Mouse (Mus musculus): ENCODE data around the gene Lhx1. TPM values are rescaled to one million over a fixed set of nuclear protein-coding genes. Genes with fewer than 3 reads are reported as not detected.
A peak's percentile ranks its signal among the peaks of the same experiment; 100 is the strongest.

Lhx1 gene
- polyA plus RNA-seq, 1 experiment from 2014 or later: 0.36 TPM

DNA sequence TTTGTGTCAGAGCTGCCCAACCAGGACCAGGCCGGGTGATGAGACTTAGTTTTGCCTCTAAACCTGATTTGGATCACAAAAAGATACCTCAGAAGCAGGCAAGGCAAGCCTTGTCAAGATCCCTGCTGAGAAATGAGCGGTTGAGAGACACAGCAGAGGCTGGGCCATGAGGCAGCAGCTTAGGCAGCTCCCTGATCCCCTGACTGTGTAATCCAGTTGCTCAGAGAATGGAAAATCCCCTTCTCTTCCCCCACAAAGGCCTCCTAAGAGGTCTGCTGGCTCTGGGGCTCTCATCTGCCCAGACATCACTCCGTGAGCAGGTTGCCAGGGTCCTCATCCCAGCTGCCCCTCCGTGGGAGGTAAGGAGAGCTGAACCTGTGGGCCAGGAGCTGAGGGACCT lies 14.6 kb upstream of the Lhx1 start:
- no peak overlapping the region for H3K4me2 ChIP-seq (ENCODE audit: low read depth, severe bottlenecking)
- ATAC-seq (ENCODE audit: insufficient number of reproducible peaks, low FRiP score, low TSS enrichment, low read depth): no peak
- H3K4me1 ChIP-seq (ENCODE audit: control insufficient read depth, insufficient read depth, low read length): no peaks in the 10 kb centered on the region
- H3K9ac ChIP-seq (ENCODE audit: low read length): no peak overlapping the region
- H3K4me3 ChIP-seq (ENCODE audit: low read depth, low read length): no peak overlapping the region
- no peak for DNase-seq (ENCODE audit: low spot score)
- 7% methylated on average over 4 of the region's 4 CpGs for WGBS
- H3K27ac ChIP-seq (replicated peaks; ENCODE audit: low read depth, low read length): no peak overlapping the region
- H3K27me3 ChIP-seq (ENCODE audit: control insufficient read depth, insufficient read depth, low read length): 0 out of 2 replicates have a peak, but pooled peaks cover 3% of the 10 kb centered on the region
- H3K9me3 ChIP-seq (ENCODE audit: control insufficient read depth, low read length): no peaks in the 10 kb centered on the region
- H3K36me3 ChIP-seq (ENCODE audit: control insufficient read depth, insufficient read depth, low read length): no peaks in the 10 kb centered on the region

DNA sequence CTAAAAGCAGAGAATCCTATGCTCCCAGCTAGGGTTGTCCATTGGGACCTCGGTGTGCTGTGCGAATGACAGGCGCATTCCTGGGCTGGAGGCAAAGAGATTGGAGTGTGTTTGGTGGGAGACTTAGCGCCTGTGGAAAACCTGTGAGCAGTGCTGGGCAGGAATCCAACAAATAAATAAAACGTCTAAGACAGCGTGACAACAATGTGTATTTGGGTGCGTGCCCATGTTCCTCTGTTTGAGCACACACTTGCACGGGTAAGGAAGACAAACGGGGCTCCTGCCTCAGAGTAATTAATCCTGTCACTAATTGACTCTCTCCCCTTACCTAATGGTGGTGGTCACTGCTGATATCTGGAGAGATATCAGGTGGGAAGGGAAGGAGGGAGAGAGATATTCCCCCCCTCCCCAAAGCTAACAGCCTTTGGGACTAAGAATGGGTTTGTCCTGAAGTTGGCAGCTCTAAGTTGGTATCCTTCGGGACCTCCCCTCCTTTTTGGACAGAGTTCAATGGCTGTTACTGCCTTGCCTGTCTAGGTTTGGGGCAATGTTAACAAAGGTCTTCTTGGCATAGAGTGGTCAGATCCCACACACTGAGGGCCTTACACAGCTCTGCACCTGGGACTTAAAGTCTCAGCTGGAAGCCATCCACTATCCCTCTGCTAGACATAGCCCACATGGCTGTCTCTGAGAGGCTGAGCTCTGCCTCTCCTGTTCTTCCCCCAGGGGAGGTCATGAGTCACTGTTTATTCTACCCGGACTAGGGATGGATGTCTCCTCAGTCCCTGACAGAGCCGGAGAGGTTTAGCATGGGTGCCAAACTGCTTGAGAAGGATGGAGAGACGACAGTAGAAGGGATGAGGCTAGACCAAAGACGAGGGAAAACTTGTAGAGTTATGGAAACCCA lies 4.7 kb upstream of the Lhx1 start:
- no peak for DNase-seq (ENCODE audit: low spot score)
- 10% methylated on average over 14 of the region's 14 CpGs for WGBS
- H3K27me3 ChIP-seq (ENCODE audit: control insufficient read depth, insufficient read depth, low read length): peaks cover 74% of the 10 kb centered on the region
- no peak overlapping the region for H3K4me3 ChIP-seq (ENCODE audit: low read depth, low read length)
- no peaks in the 10 kb centered on the region for H3K9me3 ChIP-seq (ENCODE audit: control insufficient read depth, low read length)
- H3K9ac ChIP-seq (ENCODE audit: low read length): no peak overlapping the region
- H3K4me2 ChIP-seq (ENCODE audit: low read depth, severe bottlenecking): no peak overlapping the region
- H3K27ac ChIP-seq (replicated peaks; ENCODE audit: low read depth, low read length): no peak overlapping the region
- H3K4me1 ChIP-seq (ENCODE audit: control insufficient read depth, insufficient read depth, low read length): peaks cover 5% of the 10 kb centered on the region
- H3K36me3 ChIP-seq (ENCODE audit: control insufficient read depth, insufficient read depth, low read length): no peaks in the 10 kb centered on the region
- ATAC-seq (ENCODE audit: insufficient number of reproducible peaks, low FRiP score, low TSS enrichment, low read depth): no peak

GRCm38 (mm10) chr11:84529143-84529755 lies 3.9 kb upstream of the Lhx1 start:
- H3K9ac ChIP-seq (ENCODE audit: low read length): no peak overlapping the region
- H3K27me3 ChIP-seq (ENCODE audit: control insufficient read depth, insufficient read depth, low read length): peaks cover 81% of the 10 kb centered on the region
- WGBS: under 1% methylated on average over 24 of the region's 24 CpGs
- 0 out of 2 replicates have a peak, but pooled peaks have one; percentile 14 for ATAC-seq (ENCODE audit: insufficient number of reproducible peaks, low FRiP score, low TSS enrichment, low read depth)
- H3K4me3 ChIP-seq (ENCODE audit: low read depth, low read length): no peak overlapping the region
- peaks cover 9% of the 10 kb centered on the region for H3K4me1 ChIP-seq (ENCODE audit: control insufficient read depth, insufficient read depth, low read length)
- H3K9me3 ChIP-seq (ENCODE audit: control insufficient read depth, low read length): no peaks in the 10 kb centered on the region
- no peaks in the 10 kb centered on the region for H3K36me3 ChIP-seq (ENCODE audit: control insufficient read depth, insufficient read depth, low read length)
- no peak overlapping the region for H3K27ac ChIP-seq (replicated peaks; ENCODE audit: low read depth, low read length)
- peak; percentile 58 for DNase-seq (ENCODE audit: low spot score)
- peak overlapping the region; percentile 29 for H3K4me2 ChIP-seq (ENCODE audit: low read depth, severe bottlenecking)

DNA sequence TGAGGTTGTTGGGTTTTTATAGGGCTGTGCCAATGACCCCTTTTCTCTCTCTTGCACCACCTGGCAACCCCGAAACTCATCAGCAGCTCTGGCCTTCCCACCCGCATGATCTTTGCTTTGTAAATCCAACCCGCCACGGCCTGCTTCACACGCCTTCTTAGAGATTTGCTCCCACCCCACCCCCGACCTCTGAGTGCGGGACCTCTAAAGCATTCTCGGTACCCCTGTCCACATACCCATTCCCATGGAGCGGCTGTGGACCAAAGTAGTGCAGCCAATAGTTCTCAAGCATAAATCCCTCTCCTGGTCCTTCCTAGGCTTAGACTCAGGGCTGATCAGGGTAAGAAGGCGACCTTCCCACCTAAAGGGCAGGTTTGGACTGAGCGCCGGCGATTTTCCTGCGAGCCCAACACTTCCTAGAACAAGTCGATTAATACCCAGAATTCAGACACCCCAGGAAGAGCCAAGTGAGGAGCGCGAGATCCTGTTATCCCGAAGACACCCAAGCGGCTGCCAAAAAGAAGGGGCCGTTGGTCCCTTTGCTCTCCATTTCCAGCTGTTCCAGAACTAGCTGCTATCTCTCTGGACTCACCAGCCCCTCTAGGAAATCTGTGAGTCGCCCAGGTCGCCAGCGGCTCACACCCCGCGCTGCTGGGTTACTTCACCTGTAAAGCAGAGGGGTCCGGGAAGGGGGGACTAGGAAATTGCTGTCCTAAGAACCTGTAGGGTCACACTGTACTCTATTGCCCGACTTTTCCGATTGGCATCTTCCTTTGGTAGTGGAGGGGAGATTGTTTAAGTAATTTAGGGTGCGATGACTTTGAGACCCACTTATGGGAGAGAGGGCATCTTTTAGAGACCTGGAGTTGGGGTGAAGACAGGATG lies 1.9 kb upstream of the Lhx1 start:
- H3K27ac ChIP-seq (replicated peaks; ENCODE audit: low read depth, low read length): no peak overlapping the region

DNA sequence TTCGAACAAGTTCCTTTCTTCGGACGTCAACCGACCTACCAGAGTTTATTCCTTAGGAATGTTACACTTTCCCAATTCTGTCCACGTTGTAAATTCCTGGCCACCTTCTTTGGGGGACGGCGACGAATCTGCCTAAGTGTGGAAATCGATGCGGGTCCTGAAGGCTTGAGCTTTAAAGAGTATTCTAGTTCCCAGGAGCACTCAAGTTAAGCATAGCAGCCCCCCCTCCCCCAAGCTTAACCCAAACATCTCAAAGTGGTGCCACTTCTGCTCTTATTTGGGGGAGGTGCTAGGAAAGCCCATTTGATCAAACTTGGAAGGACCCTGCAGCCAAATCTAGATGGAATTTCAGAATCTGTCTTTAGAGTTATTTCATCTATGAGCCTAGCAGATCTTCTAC lies 1.1 kb upstream of the Lhx1 start:
- WGBS: 0% methylated on average over 10 of the region's 10 CpGs
- no peak for ATAC-seq (ENCODE audit: insufficient number of reproducible peaks, low FRiP score, low TSS enrichment, low read depth)
- H3K9me3 ChIP-seq (ENCODE audit: control insufficient read depth, low read length): no peaks in the 10 kb centered on the region

More for the DNA sequence above, 1.9 kb upstream of the Lhx1 start:
- no peaks in the 10 kb centered on the region for H3K9me3 ChIP-seq (ENCODE audit: control insufficient read depth, low read length)
- H3K36me3 ChIP-seq (ENCODE audit: control insufficient read depth, insufficient read depth, low read length): no peaks in the 10 kb centered on the region
- H3K27me3 ChIP-seq (ENCODE audit: control insufficient read depth, insufficient read depth, low read length): peaks cover 90% of the 10 kb centered on the region
- peak; percentile 57 for DNase-seq (ENCODE audit: low spot score)
- no peak for ATAC-seq (ENCODE audit: insufficient number of reproducible peaks, low FRiP score, low TSS enrichment, low read depth)
- no peak overlapping the region for H3K9ac ChIP-seq (ENCODE audit: low read length)
- peaks cover 9% of the 10 kb centered on the region for H3K4me1 ChIP-seq (ENCODE audit: control insufficient read depth, insufficient read depth, low read length)
- H3K4me3 ChIP-seq (ENCODE audit: low read depth, low read length): no peak overlapping the region
- 1% methylated on average over 29 of the region's 29 CpGs for WGBS
- no peak overlapping the region for H3K4me2 ChIP-seq (ENCODE audit: low read depth, severe bottlenecking)

GRCm38 (mm10) chr11:84524511-84525270 lies 644 bp downstream of the Lhx1 start:
- H3K27me3 ChIP-seq (ENCODE audit: control insufficient read depth, insufficient read depth, low read length): peaks cover 91% of the 10 kb centered on the region
- peak overlapping the region; percentile 41 for H3K4me3 ChIP-seq (ENCODE audit: low read depth, low read length)
- peaks cover 9% of the 10 kb centered on the region for H3K4me1 ChIP-seq (ENCODE audit: control insufficient read depth, insufficient read depth, low read length)
- WGBS: under 1% methylated on average over 48 of the region's 48 CpGs
- H3K9me3 ChIP-seq (ENCODE audit: control insufficient read depth, low read length): no peaks in the 10 kb centered on the region
- H3K9ac ChIP-seq (ENCODE audit: low read length): peak overlapping the region; percentile 28; the same call in 1 of the 2 replicates
- no peak overlapping the region for H3K27ac ChIP-seq (replicated peaks; ENCODE audit: low read depth, low read length)
- ATAC-seq (ENCODE audit: insufficient number of reproducible peaks, low FRiP score, low TSS enrichment, low read depth) (no peak), DNase-seq (ENCODE audit: low spot score) (peak; percentile 70)
- peak overlapping the region; percentile 87 for H3K4me2 ChIP-seq (ENCODE audit: low read depth, severe bottlenecking)
- H3K36me3 ChIP-seq (ENCODE audit: control insufficient read depth, insufficient read depth, low read length): no peaks in the 10 kb centered on the region

More for the DNA sequence above, 1.1 kb upstream of the Lhx1 start:
- DNase-seq (ENCODE audit: low spot score): no peak
- H3K4me1 ChIP-seq (ENCODE audit: control insufficient read depth, insufficient read depth, low read length): peaks cover 9% of the 10 kb centered on the region
- H3K27ac ChIP-seq (replicated peaks; ENCODE audit: low read depth, low read length): no peak overlapping the region
- H3K4me3 ChIP-seq (ENCODE audit: low read depth, low read length): 0 out of 2 replicates have a peak overlapping the region, but pooled peaks have one; percentile 41
- no peak overlapping the region for H3K9ac ChIP-seq (ENCODE audit: low read length)
- H3K4me2 ChIP-seq (ENCODE audit: low read depth, severe bottlenecking): no peak overlapping the region
- no peaks in the 10 kb centered on the region for H3K36me3 ChIP-seq (ENCODE audit: control insufficient read depth, insufficient read depth, low read length)
- H3K27me3 ChIP-seq (ENCODE audit: control insufficient read depth, insufficient read depth, low read length): peaks cover 89% of the 10 kb centered on the region

DNA sequence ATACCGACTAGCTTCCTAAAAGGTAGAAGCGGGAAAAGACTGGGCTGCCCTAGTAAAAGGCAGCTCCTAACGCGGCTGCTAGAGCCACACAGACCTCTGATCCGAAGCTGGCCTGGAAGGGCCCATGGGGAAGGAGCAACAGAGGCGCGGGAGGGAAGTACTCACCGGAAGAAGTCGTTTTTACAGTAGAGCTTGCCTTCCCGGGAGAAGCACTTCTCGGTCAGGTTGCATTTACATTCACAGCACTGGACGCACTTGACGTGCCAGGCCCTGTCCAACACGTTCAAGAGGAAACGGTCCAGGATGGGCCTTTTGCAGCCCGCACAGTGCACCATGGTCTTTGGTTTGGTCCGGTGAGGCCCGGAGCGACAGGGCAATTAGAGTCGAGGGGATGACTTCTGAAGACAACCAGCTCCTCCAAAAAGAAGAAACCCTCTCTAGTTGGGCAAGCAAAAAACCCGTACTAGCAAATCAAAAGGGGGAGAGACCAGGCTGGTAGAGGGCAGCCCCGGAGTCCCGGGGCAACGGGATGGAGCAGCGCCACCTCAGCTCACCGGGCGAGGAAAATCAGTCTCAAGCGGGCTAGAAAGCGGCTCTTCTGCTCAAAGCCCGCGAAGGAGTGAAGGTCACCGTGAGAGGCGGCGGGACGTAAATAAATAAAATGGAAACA lies 1.4 kb downstream of the Lhx1 start:
- peak overlapping the region; percentile 87 for H3K4me2 ChIP-seq (ENCODE audit: low read depth, severe bottlenecking)
- no peaks in the 10 kb centered on the region for H3K9me3 ChIP-seq (ENCODE audit: control insufficient read depth, low read length)
- DNase-seq (ENCODE audit: low spot score): peak; percentile 73
- 0 out of 2 replicates have a peak overlapping the region, but pooled peaks have one; percentile 3 for H3K4me3 ChIP-seq (ENCODE audit: low read depth, low read length)
- H3K27ac ChIP-seq (replicated peaks; ENCODE audit: low read depth, low read length): no peak overlapping the region
- H3K27me3 ChIP-seq (ENCODE audit: control insufficient read depth, insufficient read depth, low read length): peaks cover 91% of the 10 kb centered on the region
- no peak for ATAC-seq (ENCODE audit: insufficient number of reproducible peaks, low FRiP score, low TSS enrichment, low read depth)
- under 1% methylated on average over 35 of the region's 35 CpGs for WGBS
- no peak overlapping the region for H3K9ac ChIP-seq (ENCODE audit: low read length)
- H3K4me1 ChIP-seq (ENCODE audit: control insufficient read depth, insufficient read depth, low read length): peaks cover 4% of the 10 kb centered on the region; the same call in 1 of the 2 replicates
- H3K36me3 ChIP-seq (ENCODE audit: control insufficient read depth, insufficient read depth, low read length): no peaks in the 10 kb centered on the region

All from limb, embryonic 11.5 days (tissue).